Mouse (Mus musculus) heart, embryonic 11.5 days (tissue): ENCODE results near the gene Mns1. TPM values are rescaled to one million over a fixed set of nuclear protein-coding genes. Genes with fewer than 3 reads are reported as not detected.

Experiments used
- ATAC-seq: fragments of 200-750 bp; cut with Nextera tagmentation; replicated peaks from 2 replicates; pipeline ENCODE4 v1.8.0; 2017; ENCODE audit warnings: moderate library complexity; ENCODE audit not compliant: insufficient number of reproducible peaks, low FRiP score, low TSS enrichment
- H3K27ac ChIP-seq: fragments of 300-500 bp; sonication (generic); 2 replicates; pipeline ENCODE4 v1.5.1; 2014; ENCODE audit warnings: mild to moderate bottlenecking, low read depth, low read length
- H3K27me3 ChIP-seq: fragments of 300-500 bp; sonication (generic); 2 replicates; pipeline ENCODE4 v1.6.1; 2014; ENCODE audit warnings: mild to moderate bottlenecking, low read length, mixed read lengths; ENCODE audit not compliant: control insufficient read depth, insufficient read depth
- H3K36me3 ChIP-seq: fragments of 300-500 bp; sonication (generic); 2 replicates; pipeline ENCODE4 v1.6.1; 2014; ENCODE audit warnings: mild to moderate bottlenecking, low read length, moderate library complexity, mixed read lengths; ENCODE audit not compliant: control insufficient read depth, insufficient read depth
- H3K4me1 ChIP-seq: fragments of 300-500 bp; sonication (generic); 2 replicates; pipeline ENCODE4 v1.6.1; 2014; ENCODE audit warnings: low read length; ENCODE audit not compliant: control insufficient read depth, insufficient read depth
- H3K4me2 ChIP-seq: fragments of 300-500 bp; sonication (generic); 2 replicates; pipeline ENCODE4 v1.6.1; 2014; ENCODE audit warnings: mild to moderate bottlenecking, moderate library complexity
- H3K4me3 ChIP-seq: fragments of 300-500 bp; sonication (generic); 2 replicates; pipeline ENCODE4 v1.5.1; 2014; ENCODE audit warnings: low read depth, low read length
- H3K9ac ChIP-seq: fragments of 300-500 bp; sonication (generic); 2 replicates; pipeline ENCODE4 v1.6.1; 2014; ENCODE audit warnings: mild to moderate bottlenecking, low read depth, low read length, moderate library complexity
- H3K9me3 ChIP-seq: fragments of 300-500 bp; sonication (generic); replicated peaks from 2 replicates; pipeline ENCODE4 v1.6.1; 2016; ENCODE audit warnings: low read length; ENCODE audit not compliant: control insufficient read depth
- WGBS: fragments of 180-500 bp; shearing (Covaris S2); extraction: QIAGEN DNeasy Blood & Tissue Kit; methylation state at CpG from one replicate; pipeline ENCODE4 v1.1.7; 2014; ENCODE audit not compliant: insufficient replicate concordance; 5-methylcytosine and 5-hydroxymethylcytosine counted together
- polyA plus RNA-seq: library from polyadenylated mRNA; unstranded; fragments of >200 nt; fragmentation: Nextera tagmentation; extraction: Ambion mirVana; gene quantifications from 2 replicates; pipeline ENCODE4 v1.2.1, GENCODE M21; 2014

The Mns1 gene
- polyA plus RNA-seq, 1 experiment from 2014 or later, result 25.7 TPM

DNA sequence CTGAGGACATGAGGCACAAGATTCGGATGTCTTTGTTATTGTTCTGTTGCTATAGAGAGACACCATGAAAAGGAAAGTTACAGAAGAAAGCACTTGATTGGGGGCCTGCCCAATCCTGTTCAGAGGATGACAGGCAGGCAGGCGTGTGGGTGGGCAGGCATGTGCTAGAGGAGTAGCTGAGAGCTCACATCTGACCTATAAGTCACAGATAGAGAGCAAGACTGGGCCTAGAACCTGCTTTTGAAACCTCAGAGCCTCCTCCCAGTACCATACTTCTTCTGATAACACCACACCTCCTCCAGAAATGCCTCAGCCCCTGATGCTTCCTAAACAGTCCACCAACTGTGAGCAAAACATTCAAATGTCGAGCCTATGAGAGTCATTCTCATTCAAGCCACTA, 19.4 kb upstream of the Mns1 start:
- no peak overlapping the region for H3K9ac ChIP-seq
- H3K36me3 ChIP-seq, result no peaks in the 10 kb centered on the region
- H3K4me3 ChIP-seq, result no peak overlapping the region
- H3K27ac ChIP-seq, result no peak overlapping the region
- 0 out of 2 replicates have a peak, but pooled peaks cover 3% of the 10 kb centered on the region for H3K9me3 ChIP-seq
- 76% methylated on average over 3 of the region's 3 CpGs for WGBS
- no peak for ATAC-seq
- peaks cover 13% of the 10 kb centered on the region; the same call in 1 of the 2 replicates for H3K4me1 ChIP-seq
- H3K4me2 ChIP-seq, result no peak overlapping the region
- no peaks in the 10 kb centered on the region for H3K27me3 ChIP-seq

DNA sequence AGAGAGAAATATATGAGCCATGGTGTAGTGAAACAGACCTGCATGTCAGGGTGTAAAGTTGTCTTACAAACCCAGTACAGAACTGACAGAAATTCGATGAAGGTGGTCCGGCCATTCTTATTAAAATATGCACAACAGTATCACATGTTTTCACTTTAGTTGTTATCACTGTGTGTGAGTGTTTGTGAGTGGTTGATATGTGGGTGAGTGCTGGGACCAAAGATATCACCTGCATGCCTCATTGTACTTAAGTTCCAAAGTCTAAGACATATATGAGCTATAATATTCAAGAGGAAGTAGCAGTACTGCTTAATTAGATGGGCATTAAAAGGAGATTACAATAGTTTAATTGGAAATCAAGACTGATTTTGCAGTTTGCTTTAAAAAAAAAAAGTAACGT, 17.3 kb upstream of the Mns1 start:
- Histone ChIP-seq H3K4me1 (peaks cover 13% of the 10 kb centered on the region; the same call in 1 of the 2 replicates), H3K27me3 (no peaks in the 10 kb centered on the region), H3K9ac (no peak overlapping the region), H3K4me3 (no peak overlapping the region), H3K27ac (no peak overlapping the region), H3K9me3 (0 out of 2 replicates have a peak, but pooled peaks cover 3% of the 10 kb centered on the region), H3K4me2 (no peak overlapping the region), H3K36me3 (no peaks in the 10 kb centered on the region)
- 70% methylated on average over 3 of the region's 3 CpGs for WGBS
- no peak for ATAC-seq

DNA sequence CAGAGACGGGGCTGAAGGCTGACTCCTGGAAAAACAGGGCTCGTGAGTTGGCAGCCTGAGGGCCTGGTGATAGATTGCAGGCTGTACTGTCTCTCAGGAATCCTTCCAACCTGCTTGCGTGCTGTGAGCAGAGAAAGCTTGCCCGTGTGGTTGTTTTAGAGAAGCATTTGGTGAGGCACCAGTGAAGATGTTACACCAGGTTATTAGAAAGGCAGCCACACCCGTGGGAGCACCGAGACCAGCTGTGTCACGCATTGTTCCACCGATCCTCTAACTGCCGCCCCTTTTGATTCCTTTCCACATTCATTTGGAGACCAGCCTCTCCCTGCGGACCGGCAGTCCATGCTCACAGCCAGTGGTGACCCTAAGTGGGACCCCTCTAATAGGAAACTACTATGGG, 15.5 kb upstream of the Mns1 start:
- Histone ChIP-seq H3K9ac (no peak overlapping the region), H3K4me3 (no peak overlapping the region), H3K4me1 (peaks cover 13% of the 10 kb centered on the region; the same call in 1 of the 2 replicates), H3K36me3 (no peaks in the 10 kb centered on the region), H3K27ac (0 out of 2 replicates have a peak overlapping the region, but pooled peaks have one; percentile 2), H3K27me3 (no peaks in the 10 kb centered on the region), H3K4me2 (no peak overlapping the region; the same call in 1 of the 2 replicates), H3K9me3 (0 out of 2 replicates have a peak, but pooled peaks cover 3% of the 10 kb centered on the region)
- WGBS, result 65% methylated on average over 11 of the region's 11 CpGs
- ATAC-seq, result no peak

DNA sequence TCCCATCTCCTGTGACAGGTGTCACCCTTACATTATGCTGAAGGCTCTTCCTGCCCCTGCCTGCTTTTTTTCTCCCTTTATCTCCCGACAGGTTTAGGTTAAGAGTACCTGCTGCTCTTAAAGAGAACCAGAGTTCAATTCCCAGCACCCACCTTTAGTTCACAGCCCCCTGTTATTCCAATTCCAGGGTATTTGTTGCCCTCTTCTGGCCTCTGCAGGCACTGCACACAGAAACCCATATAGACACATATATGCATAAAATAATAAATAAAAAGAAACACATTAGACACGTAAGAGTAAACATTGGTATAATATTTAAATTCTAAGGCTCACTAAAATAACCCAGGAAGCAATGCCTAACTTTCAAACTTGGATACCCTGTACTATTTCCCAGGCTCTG, 15.1 kb upstream of the Mns1 start:
- H3K4me3 ChIP-seq, result no peak overlapping the region
- H3K4me2 ChIP-seq, result no peak overlapping the region
- H3K27ac ChIP-seq, result no peak overlapping the region
- no peaks in the 10 kb centered on the region for H3K36me3 ChIP-seq
- no peak overlapping the region for H3K9ac ChIP-seq
- 77% methylated on average over 2 of the region's 2 CpGs for WGBS
- H3K9me3 ChIP-seq, result 0 out of 2 replicates have a peak, but pooled peaks cover 3% of the 10 kb centered on the region
- H3K27me3 ChIP-seq, result no peaks in the 10 kb centered on the region
- H3K4me1 ChIP-seq, result peaks cover 13% of the 10 kb centered on the region; the same call in 1 of the 2 replicates
- ATAC-seq, result no peak

DNA sequence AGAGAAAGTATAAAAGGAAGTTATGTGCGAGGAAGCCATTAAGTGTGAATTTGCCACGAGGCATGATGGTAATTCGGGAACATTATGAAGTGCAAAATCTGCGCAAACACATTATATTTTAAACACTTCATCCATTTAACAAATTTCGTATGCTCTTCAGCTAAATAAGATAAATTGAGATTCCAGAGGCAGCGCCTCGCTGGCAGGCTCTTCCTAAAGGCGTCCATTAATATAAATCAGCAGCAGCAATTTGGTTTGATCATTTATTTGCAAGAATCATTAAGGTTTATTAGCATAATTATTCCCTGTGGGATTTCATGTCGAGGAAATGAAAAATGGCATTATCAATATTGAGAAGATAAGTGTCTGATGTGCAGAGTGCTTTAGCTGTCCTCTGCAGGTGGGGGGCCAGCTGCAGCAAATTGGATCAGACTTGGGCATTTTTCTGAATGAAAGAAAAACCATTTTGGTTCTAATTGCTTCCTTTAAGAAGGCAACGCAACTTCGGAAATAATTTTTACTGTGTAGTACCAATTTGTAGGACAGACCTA, 12.4 kb upstream of the Mns1 start:
- Histone ChIP-seq H3K27me3 (no peaks in the 10 kb centered on the region), H3K36me3 (no peaks in the 10 kb centered on the region), H3K4me1 (peaks cover 13% of the 10 kb centered on the region; the same call in 1 of the 2 replicates), H3K9me3 (0 out of 2 replicates have a peak, but pooled peaks cover 3% of the 10 kb centered on the region), H3K4me2 (no peak overlapping the region), H3K27ac (no peak overlapping the region), H3K9ac (no peak overlapping the region), H3K4me3 (no peak overlapping the region)
- WGBS, result 81% methylated on average over 11 of the region's 11 CpGs
- no peak for ATAC-seq

DNA sequence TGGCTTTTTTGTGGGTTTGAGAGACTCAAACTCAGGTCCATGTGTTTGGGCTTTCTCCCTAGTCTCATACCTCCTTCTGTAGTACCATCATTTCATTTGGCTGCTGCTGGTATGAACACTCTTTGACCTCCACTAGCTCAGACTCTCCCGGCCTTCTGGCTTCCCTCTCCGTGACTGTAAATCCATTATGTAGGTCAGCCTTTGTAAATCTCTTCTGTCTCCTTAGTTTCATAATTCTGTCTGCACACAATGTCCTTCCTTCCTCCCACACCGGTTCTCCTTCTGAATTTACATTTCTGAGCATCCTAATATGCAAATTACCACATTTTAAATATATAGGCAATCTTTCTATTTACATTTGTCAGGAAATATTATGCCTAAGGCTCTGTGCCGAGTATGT, 9.9 kb upstream of the Mns1 start:
- Histone ChIP-seq H3K36me3 (no peaks in the 10 kb centered on the region), H3K9me3 (no peaks in the 10 kb centered on the region), H3K4me2 (no peak overlapping the region), H3K27ac (no peak overlapping the region), H3K9ac (no peak overlapping the region), H3K27me3 (no peaks in the 10 kb centered on the region), H3K4me1 (no peaks in the 10 kb centered on the region), H3K4me3 (no peak overlapping the region)
- no peak for ATAC-seq
- 69% methylated on average over 4 of the region's 4 CpGs for WGBS

DNA sequence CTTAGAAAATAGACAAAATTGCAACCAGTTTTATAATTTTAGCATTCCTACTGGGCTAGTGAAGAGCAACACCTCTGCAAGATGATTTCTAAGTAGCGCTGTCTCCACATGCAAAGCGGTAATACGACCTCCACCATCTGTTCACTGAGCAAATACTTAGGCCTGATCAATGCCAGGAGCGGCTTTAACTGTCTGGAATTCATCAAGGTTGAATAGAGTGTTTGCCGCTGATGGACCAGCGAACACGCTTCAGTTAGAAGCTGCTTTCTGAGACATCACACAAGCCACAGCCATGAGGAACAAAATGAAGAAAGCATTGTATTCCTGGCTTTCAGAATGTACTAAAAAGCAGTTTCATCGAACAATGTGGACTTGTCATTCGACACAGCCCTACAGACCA, 2.9 kb upstream of the Mns1 start:
- no peak for ATAC-seq
- H3K36me3 ChIP-seq, result no peaks in the 10 kb centered on the region
- H3K9me3 ChIP-seq, result no peaks in the 10 kb centered on the region
- H3K27ac ChIP-seq, result no peak overlapping the region
- WGBS, result 74% methylated on average over 9 of the region's 9 CpGs
- H3K4me1 ChIP-seq, result 0 out of 2 replicates have a peak, but pooled peaks cover under 1% of the 10 kb centered on the region
- H3K4me3 ChIP-seq, result no peak overlapping the region
- no peak overlapping the region for H3K9ac ChIP-seq
- no peaks in the 10 kb centered on the region for H3K27me3 ChIP-seq
- no peak overlapping the region for H3K4me2 ChIP-seq

DNA sequence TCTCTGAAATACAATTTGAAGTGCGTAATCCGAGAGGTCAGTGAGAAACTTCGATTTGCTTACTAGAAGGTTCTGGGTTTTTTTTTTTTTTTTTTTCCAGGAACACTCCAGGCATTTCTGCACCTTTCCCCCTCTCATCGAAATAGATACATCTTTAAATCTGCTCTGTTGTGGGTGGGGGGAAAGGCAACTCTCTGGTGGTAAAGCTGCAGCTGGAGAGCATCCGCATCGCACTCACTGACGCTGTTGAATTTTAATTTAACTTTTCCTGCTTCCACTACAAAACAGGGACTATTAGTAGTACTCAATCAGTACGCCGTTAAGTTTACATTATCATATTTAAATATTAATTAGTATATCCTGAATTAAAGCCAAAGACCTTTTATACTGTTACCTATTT, 938 bp downstream of the Mns1 start:
- Histone ChIP-seq H3K4me3 (peak overlapping the region; percentile 69), H3K4me1 (0 out of 2 replicates have a peak, but pooled peaks cover 4% of the 10 kb centered on the region), H3K36me3 (no peaks in the 10 kb centered on the region), H3K9ac (peak overlapping the region; percentile 61), H3K9me3 (no peaks in the 10 kb centered on the region), H3K27ac (peak overlapping the region; percentile 59; the same call in 1 of the 2 replicates), H3K4me2 (peak overlapping the region; percentile 88), H3K27me3 (no peaks in the 10 kb centered on the region)
- ATAC-seq, result no peak
- WGBS, result 5% methylated on average over 9 of the region's 9 CpGs

DNA sequence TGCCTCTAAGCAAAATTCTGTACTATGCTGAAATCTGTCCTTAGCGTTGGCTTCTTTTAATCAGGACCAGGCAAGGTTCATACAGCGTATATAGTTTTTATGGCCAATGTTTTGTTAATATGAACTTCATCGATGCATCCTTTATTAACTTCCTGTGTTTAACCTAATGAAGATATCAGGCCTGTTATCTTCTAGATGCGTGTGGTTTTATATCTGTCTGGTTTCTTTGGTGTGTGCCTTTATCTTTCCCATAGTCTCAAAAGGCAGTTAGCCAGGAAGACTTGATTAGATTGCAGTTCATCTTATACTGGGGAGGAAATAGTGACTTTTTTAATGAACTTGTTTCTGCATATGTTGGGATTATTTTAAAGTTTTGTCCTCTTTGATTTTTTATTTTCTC, 2.5 kb downstream of the Mns1 start:
- no peaks in the 10 kb centered on the region for H3K27me3 ChIP-seq
- H3K36me3 ChIP-seq, result no peaks in the 10 kb centered on the region
- no peak overlapping the region for H3K27ac ChIP-seq
- no peak overlapping the region for H3K9ac ChIP-seq
- no peak for ATAC-seq
- no peaks in the 10 kb centered on the region for H3K9me3 ChIP-seq
- no peak overlapping the region for H3K4me2 ChIP-seq
- 83% methylated on average over 4 of the region's 4 CpGs for WGBS
- no peak overlapping the region for H3K4me3 ChIP-seq
- 0 out of 2 replicates have a peak, but pooled peaks cover 4% of the 10 kb centered on the region for H3K4me1 ChIP-seq
